Mouse (Mus musculus) skeletal muscle tissue, postnatal 0 days (tissue): Measurements from ENCODE around the gene Vmn1r194. TPM values are rescaled to one million over a fixed set of nuclear protein-coding genes. Genes with fewer than 3 reads are reported as not detected.

ENCODE experiments used
- microRNA-seq, 2 experiments: library from miRNA; unstranded; fragments of <30 nt; microRNA quantifications; one replicate each; pipeline ENCODE4; 2016
- polyA plus RNA-seq: library from polyadenylated mRNA; unstranded; fragments of >200 nt; fragmentation: Nextera tagmentation; extraction: Ambion mirVana; gene quantifications from 2 replicates; pipeline ENCODE4 v1.2.1, GENCODE M21; 2015

Gene Vmn1r194
- not detected in 2 replicates for polyA plus RNA-seq

GRCm38 (mm10) chr13:22243915-22244314 lies at the start of gene Vmn1r194:
TSS of gene Vmn1r194 (plus strand) at chr13:22244215.

GRCm38 (mm10) chr13:22223060-22223459 lies 21.0 kb upstream of the Vmn1r194 start, which contains the start of gene Vmn1r193:
TSS of gene Vmn1r193 (minus strand) at chr13:22223160.

GRCm38 (mm10) chr13:22270222-22270621 lies 26.2 kb downstream of the Vmn1r194 start, which contains the start of gene Vmn1r195:
TSS of gene Vmn1r195 (plus strand) at chr13:22270522.

GRCm38 (mm10) chr13:22289620-22290019 lies 45.6 kb downstream of the Vmn1r194 start, which contains the start of gene Vmn1r196:
TSS of gene Vmn1r196 (plus strand) at chr13:22289920.

Small RNAs within 50 kb of the gene (microRNA-seq; reads per million reads assigned to microRNA genes)
- 0 reads per million in 2 experiments for gene Gm23282
- 0 reads per million in 2 experiments for gene Gm25084

Other genes with a start within 250 kb of the Vmn1r194 start
- 0.19 TPM in 1 of 2 replicates, not detected in the other for gene Prss16, start 234.5 kb upstream of the Vmn1r194 start, polyA plus RNA-seq
- 0.86 and 1.6 TPM in 2 replicates for gene Hist1h2ah, start 208.6 kb upstream of the Vmn1r194 start, polyA plus RNA-seq
- gene Hist1h2bk, start 208.3 kb upstream of the Vmn1r194 start, polyA plus RNA-seq: 0.79 and 0.91 TPM in 2 replicates
- gene Hist1h4i, start 202.9 kb upstream of the Vmn1r194 start, polyA plus RNA-seq: 5.0 and 9.6 TPM in 2 replicates
- gene Hist1h2ag, start 201.3 kb upstream of the Vmn1r194 start, polyA plus RNA-seq: 5.9 and 6.8 TPM in 2 replicates
- gene Hist1h2bj, start 201.0 kb upstream of the Vmn1r194 start, polyA plus RNA-seq: 0.97 TPM in 1 of 2 replicates, not detected in the other
- gene Vmn1r188, start 159.8 kb upstream of the Vmn1r194 start, polyA plus RNA-seq: not detected in 2 replicates
- not detected in 2 replicates for gene Vmn1r189, start 138.4 kb upstream of the Vmn1r194 start, polyA plus RNA-seq
- gene Vmn1r191, start 60.2 kb upstream of the Vmn1r194 start, polyA plus RNA-seq: not detected in 2 replicates
- gene Vmn1r192, start 53.1 kb upstream of the Vmn1r194 start, polyA plus RNA-seq: not detected in 2 replicates
- not detected in 2 replicates for gene Vmn1r193, start 21.1 kb upstream of the Vmn1r194 start, polyA plus RNA-seq
- gene Vmn1r195, start 26.3 kb downstream of the Vmn1r194 start, polyA plus RNA-seq: not detected in 2 replicates
- gene Vmn1r196, start 45.7 kb downstream of the Vmn1r194 start, polyA plus RNA-seq: not detected in 2 replicates
- gene Vmn1r197, start 80.4 kb downstream of the Vmn1r194 start, polyA plus RNA-seq: not detected in 2 replicates
- gene Vmn1r198, start 106.1 kb downstream of the Vmn1r194 start, polyA plus RNA-seq: not detected in 2 replicates
- not detected in 2 replicates for gene Vmn1r199, start 135.6 kb downstream of the Vmn1r194 start, polyA plus RNA-seq
- not detected in 2 replicates for gene Vmn1r200, start 146.2 kb downstream of the Vmn1r194 start, polyA plus RNA-seq
- gene Vmn1r201, start 227.7 kb downstream of the Vmn1r194 start, polyA plus RNA-seq: not detected in 2 replicates